16 mouse cellular contexts compared by ENCODE assay signal in the genomic region with DNA sequence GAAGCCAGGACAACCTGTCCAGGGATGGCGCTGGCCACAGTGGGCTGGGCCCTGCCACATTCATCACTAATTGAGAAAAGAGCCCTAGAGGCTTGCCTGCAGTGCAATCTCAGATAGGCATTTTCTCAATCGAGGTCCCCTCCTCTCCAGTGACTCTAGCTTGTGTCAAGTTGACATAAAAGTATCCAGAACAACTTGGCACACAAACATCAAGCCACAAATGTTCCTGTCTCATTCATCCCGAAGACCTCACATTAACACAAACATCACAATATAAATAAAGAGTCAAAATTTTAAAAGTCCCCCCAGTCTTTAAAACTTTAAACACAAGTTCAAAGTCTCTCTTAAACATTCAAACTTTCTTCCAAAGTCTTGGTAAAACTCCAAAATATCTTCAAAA.
"Had no signal": no experiment of that assay in that cellular context is flagged by ENCODE, and none has a peak within 500 bp of the region (broad histone marks: within the 10 kb centered on the region; RNA-seq: fewer than 3 reads in every experiment).

No protein-coding gene starts in this region.

- H3K4me1 ChIP-seq: liver, embryonic 13.5 days; liver, embryonic 15.5 days; neural tube, embryonic 12.5 days; stomach, embryonic 15.5 days had no signal

- ATAC-seq: liver, postnatal 0 days; midbrain, embryonic 13.5 days; midbrain, embryonic 15.5 days had no signal

- H3K9me3 ChIP-seq: liver, embryonic 13.5 days; liver, embryonic 15.5 days; midbrain, embryonic 13.5 days; midbrain, embryonic 15.5 days; neural tube, embryonic 12.5 days; stomach, embryonic 15.5 days had no signal

- H3K27ac ChIP-seq: liver, embryonic 13.5 days; liver, embryonic 15.5 days; macrophage; midbrain, embryonic 13.5 days; midbrain, embryonic 15.5 days; neural tube, embryonic 12.5 days; stomach, embryonic 15.5 days; stomach, postnatal 0 days had no signal

- DNase-seq: liver, embryonic 13.5 days; liver, postnatal 0 days; right cerebral cortex, postnatal 14 days; thymus, adult 2 months; thymus, postnatal 25 days; thymus, postnatal 4 days had no signal

- H3K4me3 ChIP-seq: liver, embryonic 13.5 days; liver, embryonic 15.5 days; megakaryocyte, embryonic 14.5 days; midbrain, embryonic 13.5 days; midbrain, embryonic 15.5 days; neural tube, embryonic 12.5 days; stomach, embryonic 15.5 days had no signal

- H3K36me3 ChIP-seq: liver, embryonic 13.5 days; liver, embryonic 15.5 days; midbrain, embryonic 13.5 days; midbrain, embryonic 15.5 days; neural tube, embryonic 12.5 days; stomach, embryonic 15.5 days had no signal

- H3K27me3 ChIP-seq: liver, embryonic 13.5 days; liver, embryonic 15.5 days; midbrain, embryonic 15.5 days; neural tube, embryonic 12.5 days; stomach, embryonic 15.5 days had no signal

- H3K4me2 ChIP-seq: liver, embryonic 11.5 days; liver, embryonic 13.5 days; liver, embryonic 15.5 days; midbrain, embryonic 11.5 days; midbrain, embryonic 13.5 days; midbrain, embryonic 15.5 days; neural tube, embryonic 12.5 days; stomach, embryonic 15.5 days had no signal

- H3K9ac ChIP-seq: liver, embryonic 13.5 days; liver, embryonic 15.5 days; liver, postnatal 0 days; midbrain, embryonic 13.5 days; midbrain, embryonic 15.5 days; neural tube, embryonic 12.5 days; stomach, embryonic 15.5 days had no signal
